Mouse (Mus musculus): ENCODE results near the gene Abhd6.

The Abhd6 gene

GRCm38 (mm10) chr14:8002432-8003092, at the start of gene Abhd6:
Abhd6 (plus strand) TSS chr14:8002902.
- DNase-seq (ENCODE audit: low spot score in 2 of 2) = peak; percentile 79 to 81

GRCm38 (mm10) chr14:7954071-7954471, 48.6 kb upstream of the Abhd6 start:
- no peak for DNase-seq (ENCODE audit: low spot score in 2 of 2)

DNA sequence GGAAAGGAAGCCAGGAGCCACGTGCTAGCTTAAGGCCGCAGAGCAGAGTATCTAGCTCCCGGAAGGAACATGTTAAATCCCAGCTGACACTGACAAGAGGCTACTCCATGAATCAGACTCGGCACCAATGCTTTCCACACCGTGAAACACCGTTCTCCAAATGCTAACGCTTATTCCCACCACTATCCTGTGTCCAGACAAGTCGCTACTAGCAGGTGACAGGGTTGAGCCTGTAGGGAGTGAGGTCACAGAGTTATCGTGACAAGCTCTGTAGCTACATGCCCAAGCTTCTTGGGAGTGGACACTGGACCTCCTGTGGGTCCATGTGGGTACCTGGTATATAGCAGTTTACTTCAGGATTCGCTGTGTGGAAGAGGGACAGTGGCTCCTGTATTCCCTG, 46.3 kb upstream of the Abhd6 start:
- DNase-seq (ENCODE audit: low spot score in 2 of 2) = no peak

DNA sequence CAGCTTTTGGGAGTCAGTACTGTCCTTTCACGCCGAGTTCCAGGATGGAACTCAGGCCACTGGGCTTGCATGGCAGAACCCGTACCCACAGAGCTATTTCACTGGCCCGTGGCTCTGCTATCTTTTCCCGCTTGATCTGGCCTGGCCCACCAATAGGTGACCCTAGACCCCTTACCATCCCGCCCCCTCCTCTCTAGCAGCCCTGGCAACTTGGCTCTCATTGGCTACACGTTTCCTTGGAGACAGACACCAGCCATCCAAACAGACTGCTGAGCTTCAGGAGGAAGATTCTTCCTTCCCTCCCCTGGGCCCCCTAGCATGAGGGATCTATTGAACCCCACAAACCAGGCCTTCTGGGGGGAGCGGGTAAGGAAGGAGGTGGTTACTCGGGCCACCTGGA, 45.7 kb upstream of the Abhd6 start, which contains the start of gene Gm45521:
Gm45521 (plus strand) TSS at position 240 of the 400 bp plus-strand sequence.
- no peak for DNase-seq (ENCODE audit: low spot score in 2 of 2)

DNA sequence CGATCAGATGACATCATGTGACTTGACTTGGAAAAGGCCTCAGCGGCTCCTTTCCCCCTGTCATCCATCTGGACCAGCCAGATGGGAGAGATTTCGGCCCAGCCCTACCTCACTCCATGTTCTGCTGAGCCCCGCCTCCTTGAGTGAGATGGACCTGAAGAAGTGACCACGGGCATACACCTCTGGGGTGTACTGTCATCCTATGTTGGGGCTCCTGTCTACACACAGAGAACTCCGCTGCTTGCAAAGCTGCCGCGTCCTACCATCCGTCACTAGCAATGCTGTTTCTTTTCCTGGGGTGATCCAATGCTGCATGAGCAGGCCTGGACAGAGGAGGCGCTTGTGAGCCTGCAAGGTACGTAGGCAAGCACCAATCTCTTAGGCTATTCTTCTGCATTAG, 42.1 kb upstream of the Abhd6 start:
- DNase-seq (ENCODE audit: low spot score in 2 of 2) = no peak

DNA sequence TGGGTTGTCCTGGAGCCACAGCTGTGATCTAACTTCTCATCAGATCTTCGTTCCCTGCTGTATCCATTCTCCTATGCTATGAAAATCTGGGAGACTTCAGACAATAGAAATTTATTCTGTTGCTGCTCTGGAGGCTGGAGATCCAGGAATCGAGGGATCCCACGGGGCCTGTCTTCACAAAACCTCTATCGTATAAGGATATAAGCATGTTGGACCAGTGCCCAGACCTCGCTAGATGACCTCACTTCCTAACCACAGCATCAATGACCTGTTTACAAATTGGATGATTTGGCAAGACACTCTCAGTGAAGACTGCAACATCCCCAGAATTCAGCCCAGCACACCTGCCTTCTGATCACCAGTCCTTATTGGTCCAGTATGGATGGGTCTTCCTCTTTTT, 41.0 kb upstream of the Abhd6 start:
- no peak for DNase-seq (ENCODE audit: low spot score in 2 of 2)

DNA sequence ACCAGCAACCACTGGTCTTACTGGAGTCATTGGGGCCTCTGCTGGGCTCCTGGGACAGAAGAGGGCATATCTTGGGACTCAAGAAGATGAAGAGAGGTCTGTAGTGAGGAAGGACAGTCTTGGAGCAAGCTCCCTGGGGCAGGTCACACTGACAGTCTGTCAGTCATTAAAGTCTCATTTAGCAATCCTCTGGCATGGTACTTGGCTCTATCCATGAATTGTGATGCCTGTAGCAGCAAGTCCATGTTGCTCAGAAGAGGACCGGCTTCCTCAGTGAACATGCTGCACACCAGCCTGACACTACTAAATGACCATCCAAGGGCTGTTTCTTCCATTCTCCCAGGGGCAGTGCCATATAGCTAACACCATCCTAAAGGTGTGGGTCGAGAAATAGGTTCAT, 40.1 kb upstream of the Abhd6 start:
- no peak for DNase-seq (ENCODE audit: low spot score in 2 of 2)

- DNase-seq (ENCODE audit: low spot score in 2 of 2) = no peak
Observed at GRCm38 (mm10) chr14:7963160-7963559, 39.5 kb upstream of the Abhd6 start.

- peak; percentile 46 to 55 for DNase-seq (ENCODE audit: low spot score in 2 of 2)
Observed at GRCm38 (mm10) chr14:7964219-7964889, 38.3 kb upstream of the Abhd6 start.

GRCm38 (mm10) chr14:7971889-7972493, 30.7 kb upstream of the Abhd6 start:
- DNase-seq (ENCODE audit: low spot score in 2 of 2) = peak in 1 of 2 experiments; percentile 17

DNA sequence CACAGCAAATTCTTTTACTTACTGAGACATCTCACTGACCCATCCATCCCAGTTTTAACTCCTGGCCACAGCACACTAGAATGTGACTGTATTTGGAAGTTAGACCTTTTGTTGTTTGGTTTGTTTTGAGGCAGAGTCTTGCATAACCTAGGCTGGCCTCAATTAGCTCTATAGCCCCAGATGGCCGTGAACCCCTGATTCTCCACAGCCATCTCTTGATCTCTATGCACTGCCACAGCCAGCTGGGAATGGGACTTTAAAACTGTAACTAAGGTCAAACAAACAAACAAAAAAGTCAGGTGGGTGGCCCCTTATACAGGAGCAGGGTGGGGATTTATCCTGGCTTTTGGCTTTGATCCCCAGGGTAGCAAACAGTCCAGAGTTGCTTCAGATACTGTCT, 28.1 kb upstream of the Abhd6 start:
- no peak for DNase-seq (ENCODE audit: low spot score in 2 of 2)

- no peak for DNase-seq (ENCODE audit: low spot score in 2 of 2)
Observed at GRCm38 (mm10) chr14:7975177-7975576, 27.5 kb upstream of the Abhd6 start.

- DNase-seq (ENCODE audit: low spot score in 2 of 2) = no peak
Observed at GRCm38 (mm10) chr14:7977471-7977870, 25.2 kb upstream of the Abhd6 start.

DNA sequence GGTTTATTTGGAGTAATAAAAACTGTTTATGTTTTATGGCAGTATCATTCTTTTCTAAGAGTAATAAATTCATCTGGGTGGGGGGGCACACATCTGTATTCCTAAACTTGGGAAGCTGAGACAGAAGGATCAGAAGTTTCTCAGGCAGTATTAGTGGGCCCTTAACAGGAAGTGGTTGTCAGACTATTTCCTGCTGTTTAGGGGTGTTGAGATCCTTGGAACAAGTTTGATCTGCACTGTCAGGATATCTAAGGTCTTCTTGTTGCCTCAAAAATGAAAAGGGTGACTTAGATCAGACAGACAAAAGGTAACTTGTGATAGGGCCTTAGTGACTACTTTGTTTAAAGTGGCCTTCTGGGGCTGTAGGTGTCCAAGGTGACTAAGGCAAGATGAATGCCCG, 24.5 kb upstream of the Abhd6 start:
- no peak for DNase-seq (ENCODE audit: low spot score in 2 of 2)

GRCm38 (mm10) chr14:7981226-7981625, 21.5 kb upstream of the Abhd6 start:
- DNase-seq (ENCODE audit: low spot score in 2 of 2) = no peak

DNA sequence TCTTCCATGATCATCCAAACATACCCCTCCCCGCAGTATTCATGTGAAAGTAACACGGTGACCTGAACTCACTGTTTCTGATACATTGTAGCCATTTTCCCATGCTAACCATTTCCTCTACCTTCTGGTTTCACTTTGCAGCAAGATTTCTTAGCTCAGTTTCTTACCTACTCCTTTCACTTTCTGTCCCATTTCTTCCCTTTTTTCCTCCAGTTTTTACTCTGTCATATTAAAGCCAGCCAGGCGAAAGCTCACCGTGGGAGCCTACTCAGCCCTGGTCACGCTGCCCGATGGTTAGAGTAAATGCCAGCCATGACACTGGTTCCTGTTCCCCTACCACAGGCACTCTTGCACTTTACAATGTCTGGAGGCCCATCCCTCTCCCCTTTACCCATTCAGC, 15.8 kb upstream of the Abhd6 start:
- DNase-seq (ENCODE audit: low spot score in 2 of 2) = peak in 1 of 2 experiments; percentile 29

- no peak for DNase-seq (ENCODE audit: low spot score in 2 of 2)
Observed at GRCm38 (mm10) chr14:7989371-7989770, 13.3 kb upstream of the Abhd6 start.

GRCm38 (mm10) chr14:7989961-7990360, 12.7 kb upstream of the Abhd6 start:
- DNase-seq (ENCODE audit: low spot score in 2 of 2) = no peak

GRCm38 (mm10) chr14:7991108-7991776, 11.5 kb upstream of the Abhd6 start:
- DNase-seq (ENCODE audit: low spot score in 2 of 2) = no peak

DNA sequence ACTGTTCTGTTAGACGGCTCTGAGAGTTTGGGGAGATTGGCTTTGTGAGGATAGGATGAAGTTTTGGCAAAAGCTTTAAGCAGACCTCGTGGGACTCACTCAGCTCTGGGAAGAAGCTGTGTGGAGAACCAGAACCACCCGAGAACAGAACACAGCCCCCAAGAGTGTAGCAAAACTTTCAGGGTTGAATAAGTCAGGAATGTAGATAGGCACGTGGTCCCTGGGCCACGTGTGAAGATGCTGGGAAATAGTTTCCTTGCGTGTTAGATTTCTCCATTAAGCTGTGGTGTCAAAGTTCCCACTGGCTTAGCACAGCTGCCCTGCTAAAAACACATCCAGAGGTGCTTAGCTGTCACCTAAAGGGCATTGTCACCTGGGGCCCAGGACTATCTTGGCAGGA, 10.5 kb upstream of the Abhd6 start:
- DNase-seq (ENCODE audit: low spot score in 2 of 2) = no peak

DNA sequence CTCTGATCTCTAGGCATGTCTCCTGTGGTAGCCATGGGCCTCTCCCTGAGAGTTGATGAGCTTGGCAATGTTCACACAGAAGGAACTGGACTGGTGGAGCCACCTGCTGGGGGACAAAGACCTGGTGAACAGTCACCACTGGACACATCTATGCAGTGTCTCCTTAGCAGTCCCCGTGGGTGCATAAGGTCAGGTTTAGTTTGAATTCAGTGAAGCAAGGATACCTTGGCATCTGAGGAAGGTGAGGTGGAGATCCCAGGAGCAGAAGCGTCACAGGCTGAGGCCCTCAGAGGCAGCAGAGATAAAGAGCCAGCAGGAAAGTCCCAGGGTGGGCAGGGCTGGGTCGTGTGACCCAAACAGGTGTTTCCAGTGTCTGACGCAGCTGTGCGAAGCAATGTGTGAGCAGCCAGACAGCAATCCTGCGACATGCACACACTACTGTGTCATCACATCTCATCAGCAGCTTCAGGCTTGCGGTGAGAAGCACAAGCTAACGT, 8.4 kb upstream of the Abhd6 start, which contains the start of gene Dnase1l3:
Dnase1l3 (minus strand) TSS at position 303 of the 497 bp plus-strand sequence.
- peak; percentile 61 to 71 for DNase-seq (ENCODE audit: low spot score in 2 of 2)

DNA sequence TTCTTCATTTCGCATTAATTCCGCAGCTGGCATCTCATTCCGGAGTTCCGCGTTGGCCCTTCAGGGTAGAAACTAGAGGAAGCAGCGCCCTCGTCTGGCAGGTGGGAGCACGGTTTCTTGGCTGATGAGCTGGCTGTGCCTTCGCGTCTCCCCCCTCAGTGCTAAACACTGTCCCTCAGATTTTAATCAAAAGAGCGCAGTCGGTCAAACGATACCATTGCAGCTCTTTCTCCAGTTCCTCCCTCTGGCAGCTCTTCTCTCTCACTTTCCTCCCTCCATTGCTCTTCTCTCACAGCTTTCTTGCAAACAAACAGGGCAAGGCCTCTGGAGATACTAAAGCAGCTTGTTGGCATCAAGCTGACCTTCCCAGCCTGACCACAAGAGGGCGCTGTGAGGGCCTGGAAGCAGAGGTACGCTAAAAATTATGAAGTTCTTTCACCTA, 5.4 kb upstream of the Abhd6 start:
- DNase-seq (ENCODE audit: low spot score in 2 of 2) = peak; percentile 85
